Mouse (Mus musculus) spleen, adult 2 months (tissue): ENCODE measurements around the gene Olfr477.

Source experiments
- CTCF ChIP-seq: fragments of 200-500 bp; IDR thresholded peaks from 2 replicates; pipeline ENCODE4 v1.5.1; 2011; ENCODE audit warnings: mild to moderate bottlenecking, inconsistent platforms; ENCODE audit not compliant: insufficient read depth, insufficient read length, insufficient replicate concordance; ENCODE audit errors: extremely low read depth
- POLR2A ChIP-seq: fragments of 200-500 bp; IDR thresholded peaks from 2 replicates; pipeline ENCODE4 v1.6.1; 2011; ENCODE audit warnings: low read depth, low read length, inconsistent platforms

GRCm38 (mm10) chr7:107954343-107954742, 32.1 kb upstream of the Olfr477 start, which contains the start of gene Olfr474:
- TF ChIP-seq POLR2A (no peak), CTCF (no peak)
